Mouse (Mus musculus): ENCODE data around the gene Olfr33. TPM values are rescaled to one million over a fixed set of nuclear protein-coding genes. Genes with fewer than 3 reads are reported as not detected.

Gene Olfr33
- not detected in 2 replicates for polyA plus RNA-seq (2021; fragmentation: Nextera tagmentation)
- long read RNA-seq, experiment 1, result 0 reads
- long read RNA-seq, experiment 2, result 0 reads

GRCm38 (mm10) chr7:102718970-102719369, at the start of gene Olfr33:
Gene Olfr33, minus strand, starts transcription at chr7:102719070.

GRCm38 (mm10) chr7:102759266-102759665, 40.4 kb upstream of the Olfr33 start, which contains the start of the genes Olfr560 and Olfr78:
Gene Olfr560, minus strand, starts transcription at chr7:102759366.
Gene Olfr78, minus strand, starts transcription at chr7:102759471.

GRCm38 (mm10) chr7:102727391-102727790, 8.5 kb upstream of the Olfr33 start, which contains the start of gene Olfr559:
Gene Olfr559, minus strand, starts transcription at chr7:102727491.

GRCm38 (mm10) chr7:102701915-102702314, 17.0 kb downstream of the Olfr33 start, which contains the start of gene Olfr558:
Gene Olfr558, plus strand, starts transcription at chr7:102702215.

GRCm38 (mm10) chr7:102695358-102696125, 23.3 kb downstream of the Olfr33 start, which contains the start of gene Olfr557:
Gene Olfr557, plus strand, starts transcription at chr7:102695910.

GRCm38 (mm10) chr7:102686944-102687501, 31.8 kb downstream of the Olfr33 start, which contains the start of gene Trim68:
Gene Trim68, minus strand, starts transcription at chr7:102687327.

GRCm38 (mm10) chr7:102664599-102664998, 54.3 kb downstream of the Olfr33 start, which contains the start of gene Olfr556:
Gene Olfr556, plus strand, starts transcription at chr7:102664899.

Other genes with a start within 250 kb of the Olfr33 start
- not detected in 2 replicates for gene Olfr543, start 237.4 kb downstream of the Olfr33 start, polyA plus RNA-seq (2021; fragmentation: Nextera tagmentation)
- gene Olfr544, start 230.8 kb downstream of the Olfr33 start, polyA plus RNA-seq (2021; fragmentation: Nextera tagmentation), result not detected in 2 replicates
- gene Olfr545, start 219.5 kb downstream of the Olfr33 start, polyA plus RNA-seq (2021; fragmentation: Nextera tagmentation), result not detected in 2 replicates
- gene Olfr547, start 184.3 kb downstream of the Olfr33 start, polyA plus RNA-seq (2021; fragmentation: Nextera tagmentation), result not detected in 2 replicates
- not detected in 2 replicates for gene Olfr548-ps1, start 178.2 kb downstream of the Olfr33 start, polyA plus RNA-seq (2021; fragmentation: Nextera tagmentation)
- not detected in 2 replicates for gene Olfr549, start 169.2 kb downstream of the Olfr33 start, polyA plus RNA-seq (2021; fragmentation: Nextera tagmentation)
- gene Trim21, start 153.6 kb downstream of the Olfr33 start, polyA plus RNA-seq (2021; fragmentation: Nextera tagmentation), result 0.11 and 0.68 TPM in 2 replicates
- 0.20 TPM in 1 of 2 replicates, not detected in the other for gene Olfr550, start 147.6 kb downstream of the Olfr33 start, polyA plus RNA-seq (2021; fragmentation: Nextera tagmentation)
- gene Olfr551, start 127.2 kb downstream of the Olfr33 start, polyA plus RNA-seq (2021; fragmentation: Nextera tagmentation), result 0.01 TPM in 1 of 2 replicates, not detected in the other
- gene Olfr552, start 121.3 kb downstream of the Olfr33 start, polyA plus RNA-seq (2021; fragmentation: Nextera tagmentation), result not detected in 2 replicates
- not detected in 2 replicates for gene Olfr553, start 100.9 kb downstream of the Olfr33 start, polyA plus RNA-seq (2021; fragmentation: Nextera tagmentation)
- not detected in 2 replicates for gene Olfr554, start 80.6 kb downstream of the Olfr33 start, polyA plus RNA-seq (2021; fragmentation: Nextera tagmentation)
- not detected in 2 replicates for gene Olfr555, start 60.2 kb downstream of the Olfr33 start, polyA plus RNA-seq (2021; fragmentation: Nextera tagmentation)
- not detected in 2 replicates for gene Olfr556, start 54.2 kb downstream of the Olfr33 start, polyA plus RNA-seq (2021; fragmentation: Nextera tagmentation)
- gene Trim68, start 31.7 kb downstream of the Olfr33 start, polyA plus RNA-seq (2021; fragmentation: Nextera tagmentation), result 3.1 TPM in 2 replicates
- not detected in 2 replicates for gene Olfr557, start 23.2 kb downstream of the Olfr33 start, polyA plus RNA-seq (2021; fragmentation: Nextera tagmentation)
- gene Olfr558, start 16.9 kb downstream of the Olfr33 start, polyA plus RNA-seq (2021; fragmentation: Nextera tagmentation), result not detected in 2 replicates
- not detected in 2 replicates for gene Olfr559, start 8.4 kb upstream of the Olfr33 start, polyA plus RNA-seq (2021; fragmentation: Nextera tagmentation)
- gene Olfr560, start 40.3 kb upstream of the Olfr33 start, polyA plus RNA-seq (2021; fragmentation: Nextera tagmentation), result not detected in 2 replicates
- 0.33 and 0.41 TPM in 2 replicates for gene Olfr78, start 40.4 kb upstream of the Olfr33 start, polyA plus RNA-seq (2021; fragmentation: Nextera tagmentation)
- not detected in 2 replicates for gene Olfr561, start 52.2 kb upstream of the Olfr33 start, polyA plus RNA-seq (2021; fragmentation: Nextera tagmentation)
- not detected in 2 replicates for gene Olfr564, start 84.4 kb upstream of the Olfr33 start, polyA plus RNA-seq (2021; fragmentation: Nextera tagmentation)
- gene Olfr566, start 139.7 kb upstream of the Olfr33 start, polyA plus RNA-seq (2021; fragmentation: Nextera tagmentation), result not detected in 2 replicates
- not detected in 2 replicates for gene Olfr568, start 158.1 kb upstream of the Olfr33 start, polyA plus RNA-seq (2021; fragmentation: Nextera tagmentation)
- not detected in 2 replicates for gene Olfr569, start 171.8 kb upstream of the Olfr33 start, polyA plus RNA-seq (2021; fragmentation: Nextera tagmentation)
- gene Olfr570, start 175.5 kb upstream of the Olfr33 start, polyA plus RNA-seq (2021; fragmentation: Nextera tagmentation), result not detected in 2 replicates
- gene Olfr571, start 198.5 kb upstream of the Olfr33 start, polyA plus RNA-seq (2021; fragmentation: Nextera tagmentation), result not detected in 2 replicates
- not detected in 2 replicates for gene Olfr572, start 205.3 kb upstream of the Olfr33 start, polyA plus RNA-seq (2021; fragmentation: Nextera tagmentation)
- not detected in 2 replicates for gene Olfr573-ps1, start 223.5 kb upstream of the Olfr33 start, polyA plus RNA-seq (2021; fragmentation: Nextera tagmentation)
- not detected in 2 replicates for gene Olfr574, start 229.4 kb upstream of the Olfr33 start, polyA plus RNA-seq (2021; fragmentation: Nextera tagmentation)
- gene Olfr575, start 239.7 kb upstream of the Olfr33 start, polyA plus RNA-seq (2021; fragmentation: Nextera tagmentation), result 0.11 TPM in 1 of 2 replicates, not detected in the other
- gene Olfr576, start 243.6 kb upstream of the Olfr33 start, polyA plus RNA-seq (2021; fragmentation: Nextera tagmentation), result not detected in 2 replicates